Mouse (Mus musculus): Measurements from ENCODE around the gene Trim3. TPM values are rescaled to one million over a fixed set of nuclear protein-coding genes. Genes with fewer than 3 reads are reported as not detected.

Gene Trim3
- total RNA-seq, 2 experiments from 2014 or later = 129 to 139 TPM

GRCm38 (mm10) chr7:105556406-105556805, 77.0 kb downstream of the Trim3 start:
- no peak for DNase-seq

GRCm38 (mm10) chr7:105555571-105555970, 77.8 kb downstream of the Trim3 start:
- no peak for DNase-seq

Other genes with a start within 250 kb of the Trim3 start
- gene Fam160a2, start 233.5 kb downstream of the Trim3 start, total RNA-seq (2021) = 10 to 100 TPM; 57.6 to 58.6 TPM
- gene Cnga4, start 229.0 kb downstream of the Trim3 start, total RNA-seq (2021) = under 1 TPM; 0.43 to 0.90 TPM
- gene Cckbr, start 207.8 kb downstream of the Trim3 start, total RNA-seq (2021) = 1 to 10 TPM; 5.9 to 6.6 TPM
- 10 to 100 TPM; 12.7 to 13.2 TPM for gene Cavin3, start 151.3 kb downstream of the Trim3 start, total RNA-seq (2021)
- 10 to 100 TPM; 78.8 to 87.0 TPM for gene Smpd1, start 79.2 kb downstream of the Trim3 start, total RNA-seq (2021)
- gene Apbb1, start 51.9 kb downstream of the Trim3 start, total RNA-seq (2021) = 100 to 1,000 TPM; 352 to 385 TPM
- under 1 TPM in 1 of 2 experiments, not detected in 1; 0.22 TPM for gene Hpx, start 33.4 kb downstream of the Trim3 start, total RNA-seq (2021)
- gene Timm10b, start 6.5 kb upstream of the Trim3 start, total RNA-seq (2021) = 10 to 100 TPM; 67.3 to 67.7 TPM
- 100 to 1,000 TPM in 1 of 2 experiments, 10 to 100 TPM in 1; 96.9 to 108 TPM for gene Arfip2, start 6.8 kb upstream of the Trim3 start, total RNA-seq (2021)
- 10 to 100 TPM; 14.7 TPM for gene Gm45799, start 7.0 kb upstream of the Trim3 start, total RNA-seq (2021)
- 1 to 10 TPM; 5.5 to 6.5 TPM for gene Dnhd1, start 17.3 kb upstream of the Trim3 start, total RNA-seq (2021)
- gene Ilk, start 103.0 kb upstream of the Trim3 start, total RNA-seq (2021) = 10 to 100 TPM; 76.6 to 81.7 TPM
- gene Rrp8, start 103.8 kb upstream of the Trim3 start, total RNA-seq (2021) = 10 to 100 TPM; 10.7 to 15.8 TPM
- 100 to 1,000 TPM; 119 to 122 TPM for gene Taf10, start 110.8 kb upstream of the Trim3 start, total RNA-seq (2021)
- gene Tpp1, start 118.7 kb upstream of the Trim3 start, total RNA-seq (2021) = 10 to 100 TPM; 59.7 to 67.7 TPM
- 10 to 100 TPM; 13.9 to 15.6 TPM for gene Dchs1, start 154.1 kb upstream of the Trim3 start, total RNA-seq (2021)
- 100 to 1,000 TPM; 107 to 108 TPM for gene Mrpl17, start 177.5 kb upstream of the Trim3 start, total RNA-seq (2021)